Mouse (Mus musculus) liver, embryonic 14.5 days (tissue): Measurements from ENCODE around the gene Klhdc8b. TPM values are rescaled to one million over a fixed set of nuclear protein-coding genes. Genes with fewer than 3 reads are reported as not detected.

Experiments used
- ATAC-seq: fragments of 200-750 bp; cut with Nextera tagmentation; 2 replicates; pipeline ENCODE4 v1.8.0; 2017; ENCODE audit warnings: moderate number of reproducible peaks, mild to moderate bottlenecking, moderate library complexity; ENCODE audit not compliant: insufficient read depth
- DNase-seq, 3 experiments: peaks; one replicate each; pipeline ENCODE4 v3.0.0-alpha.2; 2012 to 2013; ENCODE audit warnings: low read depth in 3 of 3, low spot score in 3 of 3
- H3K27ac ChIP-seq: fragments of 300-500 bp; sonication (generic); 2 replicates; pipeline ENCODE4 v1.5.1; 2014; ENCODE audit warnings: moderate library complexity, mild to moderate bottlenecking, control low read depth, inconsistent platforms
- H3K27me3 ChIP-seq: fragments of 300-500 bp; sonication (generic); 2 replicates; pipeline ENCODE4 v1.6.1; 2014; ENCODE audit warnings: mild to moderate bottlenecking, low read length, moderate library complexity; ENCODE audit not compliant: control insufficient read depth, insufficient read depth
- H3K36me3 ChIP-seq: fragments of 300-500 bp; sonication (generic); replicated peaks from 2 replicates; pipeline ENCODE4 v1.6.1; 2014; ENCODE audit warnings: low read depth; ENCODE audit not compliant: control insufficient read depth, insufficient read depth
- H3K4me1 ChIP-seq, 2 experiments: fragments of 200-500 bp in 1 of 2; fragments of 300-500 bp in 1 of 2; sonication (generic) in 1 of 2; replicated peaks; 2 replicates each; pipeline ENCODE4 v1.6.1; 2012 to 2014; ENCODE audit warnings: antibody characterized with exemption in 1 of 2, inconsistent platforms in 1 of 2, low read length in 1 of 2; ENCODE audit not compliant: control insufficient read depth in 2 of 2, insufficient read depth in 2 of 2
- H3K4me2 ChIP-seq: fragments of 300-500 bp; sonication (generic); 2 replicates; pipeline ENCODE4 v1.6.1; 2014; ENCODE audit warnings: low read depth, mild to moderate bottlenecking, control low read depth, moderate library complexity
- H3K4me3 ChIP-seq, 2 experiments: fragments of 200-500 bp in 1 of 2; fragments of 300-500 bp in 1 of 2; sonication (generic) in 1 of 2; 2 replicates each; pipeline ENCODE4 v1.5.1; 2012 to 2014; ENCODE audit warnings: low read depth in 2 of 2, low read length in 2 of 2, mild to moderate bottlenecking in 2 of 2, control low read depth in 1 of 2, inconsistent platforms in 1 of 2, moderate library complexity in 1 of 2; ENCODE audit not compliant: insufficient read depth in 1 of 2
- H3K9ac ChIP-seq: fragments of 300-500 bp; sonication (generic); replicated peaks from 2 replicates; pipeline ENCODE4 v1.6.1; 2014; ENCODE audit warnings: mild to moderate bottlenecking, control low read depth, moderate library complexity
- H3K9me3 ChIP-seq: fragments of 300-500 bp; sonication (generic); 2 replicates; pipeline ENCODE4 v1.6.1; 2016; ENCODE audit warnings: low read length, mixed read lengths; ENCODE audit not compliant: control insufficient read depth
- CTCF ChIP-seq: IDR thresholded peaks from 2 replicates; pipeline ENCODE4 v1.5.1; 2016; ENCODE audit warnings: antibody characterized with exemption, low read depth, control low read depth
- EP300 ChIP-seq: IDR thresholded peaks from 2 replicates; pipeline ENCODE4 v1.6.1; 2016; ENCODE audit warnings: antibody characterized with exemption, low read depth
- WGBS: fragments of 180-500 bp; shearing (Covaris S2); extraction: QIAGEN DNeasy Blood & Tissue Kit; methylation state at CpG from one replicate; pipeline ENCODE4 v1.1.7; 2014; ENCODE audit not compliant: insufficient replicate concordance; 5-methylcytosine and 5-hydroxymethylcytosine counted together
- polyA plus RNA-seq, 2 experiments: library from polyadenylated mRNA; depleted of rRNA in 1 of 2; stranded (reverse) in 1 of 2; unstranded in 1 of 2; fragments of >200 nt; fragmentation: Nextera tagmentation in 1 of 2; extraction: Ambion mirVana in 1 of 2; gene quantifications; 2 replicates each; pipeline versions ENCODE4 v1.2.1 to v1.2.3; 2012 to 2014

Klhdc8b gene
- polyA plus RNA-seq, 2 experiments = 6.9 to 13.1 TPM

DNA sequence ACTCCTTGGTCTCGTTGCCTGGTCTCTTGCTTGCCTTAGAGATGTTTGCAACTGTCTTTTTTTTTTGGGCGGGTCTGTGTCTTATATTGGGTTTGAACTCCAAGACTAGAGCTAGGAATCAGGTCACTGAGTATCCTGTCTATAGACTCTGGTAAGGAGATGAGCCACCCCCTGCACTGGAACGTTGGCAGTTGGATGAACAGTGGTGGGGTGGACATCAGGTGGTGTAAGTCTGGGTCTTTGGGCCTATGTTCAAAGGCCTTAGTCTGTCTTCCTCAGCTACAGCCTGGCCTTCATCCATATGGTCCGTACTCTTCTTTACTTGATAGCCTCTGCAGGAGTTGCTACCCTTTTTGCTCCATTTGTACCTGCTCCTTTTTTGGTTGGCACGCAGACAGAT, 294 bp upstream of the Klhdc8b start:
- no peaks in the 10 kb centered on the region for H3K27me3 ChIP-seq
- ATAC-seq = no peak
- DNase-seq = no peak
- H3K4me1 ChIP-seq = peaks cover 12 to 20% of the 10 kb centered on the region in 2 experiments
- H3K4me2 ChIP-seq = peak overlapping the region; percentile 70
- peak overlapping the region; percentile 82; the same call in 1 of the 2 replicates for H3K9ac ChIP-seq
- H3K36me3 ChIP-seq = peaks cover 15% of the 10 kb centered on the region
- 78% methylated on average over 5 of the region's 5 CpGs for WGBS
- H3K27ac ChIP-seq = no peak overlapping the region
- peak overlapping the region; percentile 85 to 96; a peak in 3 of 4 replicates for H3K4me3 ChIP-seq
- TF ChIP-seq CTCF (no peak), EP300 (no peak)
- no peaks in the 10 kb centered on the region for H3K9me3 ChIP-seq

DNA sequence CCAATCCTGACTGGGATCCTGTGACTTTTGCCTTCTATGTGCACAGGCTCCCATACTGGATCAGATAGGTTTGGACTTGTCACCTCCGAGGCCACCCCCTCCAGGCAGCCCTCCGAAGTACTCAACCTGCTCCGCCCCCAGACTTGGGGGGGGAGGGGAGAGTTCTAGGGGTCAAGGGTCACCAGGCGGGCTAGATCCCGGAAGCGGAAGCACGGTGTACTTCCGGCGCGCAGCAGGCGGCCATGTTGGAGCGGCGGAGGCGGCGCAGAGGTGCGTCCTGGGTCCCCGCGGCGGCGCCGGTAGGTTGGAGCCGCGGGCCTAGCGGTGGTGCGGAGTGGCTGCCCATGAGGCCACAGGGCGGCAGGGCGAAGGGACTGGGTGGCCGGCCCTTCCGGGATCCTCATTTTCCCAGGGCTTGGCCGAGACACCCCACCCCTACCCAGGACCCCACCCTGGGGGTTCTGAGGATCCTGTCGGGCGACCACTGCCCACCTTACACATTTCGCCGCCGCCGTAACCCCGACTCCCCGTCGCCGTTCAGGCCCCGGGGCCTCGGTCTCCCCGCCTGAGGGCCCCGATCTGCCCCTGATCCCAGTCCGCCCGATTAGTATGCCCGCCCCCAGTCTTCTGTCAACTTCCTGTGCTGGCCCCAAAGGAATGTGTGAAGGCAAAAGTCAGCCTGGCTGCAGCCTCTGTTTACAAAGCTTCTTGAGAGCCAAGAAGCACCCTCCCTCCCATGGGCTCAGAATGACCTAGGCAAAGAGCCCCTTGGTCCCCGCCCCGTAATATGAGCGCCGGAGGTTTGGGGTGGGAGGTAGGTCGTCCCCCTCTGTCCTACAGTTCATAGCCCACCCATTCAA, 832 bp downstream of the Klhdc8b start, which contains the start of gene Ccdc71:
Gene Ccdc71 (plus strand): TSS at position 209 of the 860 bp plus-strand sequence.
- Histone ChIP-seq H3K4me3 (peak within 1 kb of the TSS; percentile 85 to 96), H3K9me3 (no peaks in the 10 kb centered on the region), H3K27me3 (no peaks in the 10 kb centered on the region), H3K36me3 (peaks cover 15% of the 10 kb centered on the region), H3K9ac (peak within 1 kb of the TSS; percentile 82), H3K4me1 (peaks cover 12 to 30% of the 10 kb centered on the region in 2 experiments), H3K27ac (peak within 1 kb of the TSS; percentile 67), H3K4me2 (peak within 1 kb of the TSS; percentile 70)
- WGBS = under 1% methylated on average over 52 of the region's 52 CpGs
- ATAC-seq (peak; percentile 83), DNase-seq (peak; percentile 66 to 70 (median 66))
- TF ChIP-seq EP300 = no peak
- TF ChIP-seq CTCF = no peak

DNA sequence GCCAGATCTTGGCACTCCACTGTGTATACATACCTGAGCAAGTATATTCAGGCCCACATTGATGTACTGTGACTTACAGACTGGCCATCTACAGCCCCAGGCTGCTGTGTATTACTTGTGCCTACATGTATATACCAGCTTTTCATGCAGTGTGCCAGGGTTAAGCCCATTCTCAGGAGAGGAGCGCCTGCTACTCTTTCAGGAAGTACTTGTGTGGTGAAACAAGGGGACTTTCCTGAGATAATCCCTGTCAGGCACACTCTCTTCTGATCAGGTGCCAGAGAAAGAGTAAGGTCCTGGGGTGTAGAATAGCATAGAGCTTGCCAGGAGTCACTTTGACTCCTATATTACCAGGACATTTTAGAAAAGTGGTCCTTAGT, 1.5 kb downstream of the Klhdc8b start:
- Histone ChIP-seq H3K9ac (peak overlapping the region; percentile 82), H3K36me3 (peaks cover 12% of the 10 kb centered on the region), H3K4me1 (peaks cover 12 to 30% of the 10 kb centered on the region in 2 experiments), H3K27ac (peak overlapping the region; percentile 67; the same call in 1 of the 2 replicates), H3K4me3 (peak overlapping the region; percentile 85 to 96), H3K4me2 (peak overlapping the region; percentile 70), H3K27me3 (no peaks in the 10 kb centered on the region), H3K9me3 (no peaks in the 10 kb centered on the region)
- DNase-seq (no peak), ATAC-seq (no peak; the same call in 1 of the 2 replicates)
- WGBS = 85% methylated on average over 1 of the region's 1 CpGs
- TF ChIP-seq EP300 (no peak), CTCF (no peak)

DNA sequence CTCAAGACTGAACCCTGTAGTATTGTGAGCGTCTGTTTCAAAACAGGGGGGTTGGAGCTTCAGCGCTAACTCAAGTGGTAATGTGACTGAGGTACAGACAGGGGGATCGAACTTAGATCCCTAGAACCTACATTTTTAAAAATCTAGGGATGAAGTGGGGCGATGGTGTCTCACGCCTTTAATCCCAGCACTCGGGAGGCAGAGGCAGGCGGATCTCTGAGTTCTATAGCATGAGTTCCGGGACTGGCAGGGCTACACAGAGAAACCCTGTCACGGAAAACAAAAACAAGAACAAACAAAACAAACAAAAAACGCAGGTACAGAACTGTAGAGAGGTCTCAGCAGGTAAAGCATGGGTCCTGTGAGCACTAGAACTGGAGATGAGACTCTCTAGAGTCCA, 4.4 kb downstream of the Klhdc8b start:
- Histone ChIP-seq H3K4me3 (no peak overlapping the region), H3K4me2 (no peak overlapping the region), H3K27ac (no peak overlapping the region), H3K36me3 (no peaks in the 10 kb centered on the region), H3K4me1 (peaks cover 15 to 36% of the 10 kb centered on the region in 2 experiments), H3K9ac (no peak overlapping the region), H3K9me3 (no peaks in the 10 kb centered on the region), H3K27me3 (no peaks in the 10 kb centered on the region)
- DNase-seq (no peak), ATAC-seq (no peak)
- WGBS = 77% methylated on average over 10 of the region's 10 CpGs
- TF ChIP-seq CTCF (no peak), EP300 (no peak)
